Mouse (Mus musculus): Measurements from ENCODE around the gene Greb1. TPM values are rescaled to one million over a fixed set of nuclear protein-coding genes. Genes with fewer than 3 reads are reported as not detected.

The Greb1 gene
- 0.37 TPM for polyA plus RNA-seq (2014; fragmentation: Illumina TruSeq; extraction: RNeasy Lipid Tissue Mini Kit (QIAGEN cat#74804); ENCODE audit: low read depth, low replicate concordance)

GRCm38 (mm10) chr12:16800259-16800958, at the start of gene Greb1:
Gene Greb1 (minus strand): TSS chr12:16800886.

DNA sequence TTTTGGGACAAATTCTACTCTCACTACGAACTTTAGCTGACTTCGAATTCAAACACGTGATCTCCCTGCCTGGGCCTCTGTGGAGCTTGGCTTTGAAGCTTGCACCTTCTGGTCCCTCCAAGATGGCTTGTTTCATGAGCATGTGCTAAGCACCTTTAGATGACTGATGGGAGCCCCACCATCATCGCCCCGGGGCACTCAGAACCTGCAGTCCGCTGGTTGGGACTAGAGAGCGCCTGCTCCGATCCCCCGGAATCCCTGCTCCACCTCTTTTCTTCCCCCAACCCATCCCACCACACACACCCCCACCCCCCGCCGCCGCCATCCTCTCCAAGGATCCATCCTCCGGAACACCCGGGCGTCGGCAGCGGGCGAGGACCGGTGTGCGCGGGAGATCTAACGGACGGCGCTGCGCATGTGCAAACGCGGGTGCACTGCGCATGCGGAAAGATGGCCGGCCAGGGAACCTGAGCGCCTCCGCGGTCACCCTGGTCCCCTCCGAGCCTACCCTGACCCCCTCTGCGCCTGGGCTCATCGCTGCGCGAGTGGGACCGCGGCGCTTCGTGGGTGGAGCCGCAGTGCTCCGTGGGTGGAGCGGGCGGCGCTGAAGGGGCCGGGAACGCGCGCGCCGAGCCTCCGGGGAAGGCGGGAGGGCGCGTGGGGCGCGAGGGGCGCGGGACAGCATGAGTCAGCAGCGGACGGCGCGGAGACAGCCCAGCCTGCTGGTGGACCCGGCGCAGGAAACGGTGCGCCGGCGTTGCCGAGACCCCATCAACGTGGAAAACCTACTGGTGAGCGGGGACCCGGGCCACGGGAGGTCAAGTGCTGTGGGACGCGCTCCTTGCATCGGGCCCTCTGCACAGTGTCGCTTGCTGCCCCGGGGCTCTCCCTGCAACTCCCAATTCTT, 10.1 kb upstream of the Greb1 start, which contains the start of gene E2f6:
Gene E2f6, plus strand, starts transcription at position 439 of the 907 bp plus-strand sequence.

GRCm38 (mm10) chr12:16653332-16654093, 147.2 kb downstream of the Greb1 start, which contains the start of gene Ntsr2:
Gene Ntsr2 (plus strand): TSS chr12:16653382.

Other genes starting within 250 kb of the Greb1 start
- gene Lpin1, start 189.9 kb downstream of the Greb1 start, polyA plus RNA-seq (2014; fragmentation: Illumina TruSeq; extraction: RNeasy Lipid Tissue Mini Kit (QIAGEN cat#74804); ENCODE audit: low read depth, low replicate concordance): 84.1 TPM
- gene Ntsr2, start 147.5 kb downstream of the Greb1 start, polyA plus RNA-seq (2014; fragmentation: Illumina TruSeq; extraction: RNeasy Lipid Tissue Mini Kit (QIAGEN cat#74804); ENCODE audit: low read depth, low replicate concordance): 5.4 TPM
- 90.9 TPM for gene E2f6, start 10.1 kb upstream of the Greb1 start, polyA plus RNA-seq (2014; fragmentation: Illumina TruSeq; extraction: RNeasy Lipid Tissue Mini Kit (QIAGEN cat#74804); ENCODE audit: low read depth, low replicate concordance)
- gene Rock2, start 94.0 kb upstream of the Greb1 start, polyA plus RNA-seq (2014; fragmentation: Illumina TruSeq; extraction: RNeasy Lipid Tissue Mini Kit (QIAGEN cat#74804); ENCODE audit: low read depth, low replicate concordance): 46.5 TPM
- 5.4 TPM for gene Pqlc3, start 199.5 kb upstream of the Greb1 start, polyA plus RNA-seq (2014; fragmentation: Illumina TruSeq; extraction: RNeasy Lipid Tissue Mini Kit (QIAGEN cat#74804); ENCODE audit: low read depth, low replicate concordance)
- not detected for gene 2410004P03Rik, start 210.8 kb upstream of the Greb1 start, polyA plus RNA-seq (2014; fragmentation: Illumina TruSeq; extraction: RNeasy Lipid Tissue Mini Kit (QIAGEN cat#74804); ENCODE audit: low read depth, low replicate concordance)

All from heart, adult 10 weeks (tissue).